Mouse (Mus musculus): ENCODE results near the gene Slc22a2.
"Not testable (repeated sequence)": the region's sequence is repeated elsewhere in the genome, so short reads cannot be mapped to it uniquely, and the experiment has no call there.

Gene Slc22a2

DNA sequence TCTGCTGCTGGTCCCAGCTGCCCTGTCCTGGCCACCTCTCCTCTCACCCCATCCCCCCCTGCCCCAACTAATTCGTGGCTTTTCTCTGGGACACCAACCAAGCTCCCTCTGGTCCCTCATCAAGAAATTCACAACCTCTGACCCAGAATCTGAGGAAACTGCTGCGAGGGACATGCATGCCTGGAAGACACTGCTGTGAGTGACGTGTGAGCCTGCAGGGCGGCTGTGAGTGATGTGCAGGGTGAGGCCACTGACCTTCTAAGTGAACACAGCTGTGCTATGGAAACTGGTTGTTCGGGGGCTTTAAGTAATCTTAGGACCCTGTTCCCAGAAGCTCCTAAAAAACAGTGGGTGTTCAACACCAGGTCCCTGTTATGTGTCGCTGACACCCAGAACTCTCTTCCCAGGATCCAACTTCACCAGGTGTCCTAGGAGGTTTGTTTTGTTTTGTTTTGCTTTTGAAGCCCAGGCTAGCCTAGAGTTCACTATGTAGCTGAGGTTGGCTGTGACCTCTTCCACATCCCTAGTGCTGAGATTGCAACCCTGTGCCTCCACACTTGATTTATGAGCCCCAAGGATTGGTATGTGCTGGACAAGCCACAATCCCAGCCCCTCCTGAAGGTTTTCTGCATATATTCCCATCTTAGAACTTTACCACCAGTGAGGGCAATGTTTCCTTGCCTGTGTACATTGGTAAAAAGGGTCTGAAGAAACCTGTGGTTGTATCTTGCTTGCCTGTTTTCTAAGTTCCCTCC is 47.2 kb downstream of the Slc22a2 start:
- in situ Hi-C loops (cut with MboI, MseI) = loop anchor here in 1 of 2 experiments (10.0 kb wide), 1 partner anchor 566 kb away; no protein-coding TSS in a partner anchor

DNA sequence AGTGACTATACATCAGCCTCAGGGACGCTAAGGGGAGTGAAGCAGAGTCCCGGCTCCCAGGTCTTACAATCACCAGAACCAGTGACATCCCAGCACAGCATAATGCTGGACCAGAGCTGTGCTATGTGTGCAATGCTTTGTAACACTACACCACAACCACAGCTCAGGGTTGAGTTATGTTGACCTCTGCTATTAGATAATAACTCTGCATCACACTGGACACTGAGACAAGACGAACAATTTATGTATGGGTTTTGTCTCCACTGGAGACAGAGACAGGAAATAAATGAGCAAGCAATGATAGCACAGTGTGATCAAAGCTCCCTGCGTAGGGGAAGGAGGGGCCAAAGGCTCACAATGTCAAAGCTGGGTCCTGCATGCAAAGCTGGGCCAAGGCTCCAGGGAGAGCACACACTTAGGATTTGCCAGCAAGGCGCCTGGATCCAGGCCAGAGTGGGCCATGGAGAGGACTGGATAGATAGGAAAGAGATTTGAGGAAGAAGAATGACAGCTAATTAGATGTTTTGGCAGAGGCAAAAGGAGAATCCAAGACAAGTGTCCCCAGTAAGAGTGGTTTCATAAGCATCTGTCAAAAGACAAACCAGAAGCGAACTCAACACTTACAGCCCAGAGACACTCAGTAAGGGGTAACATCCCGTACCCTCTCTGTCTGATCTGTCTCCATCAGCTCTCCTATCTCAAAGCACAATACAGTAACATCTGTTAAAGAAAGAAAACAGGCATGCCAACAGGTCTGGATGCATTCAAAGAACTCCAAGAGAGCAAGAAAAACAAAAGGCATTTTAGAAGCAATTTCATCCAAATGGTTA is 48.1 kb downstream of the Slc22a2 start:
- in situ Hi-C loops (cut with MboI, MseI) = loop anchor here in 1 of 2 experiments (10.0 kb wide), 1 partner anchor 567 kb away; no protein-coding TSS in a partner anchor

DNA sequence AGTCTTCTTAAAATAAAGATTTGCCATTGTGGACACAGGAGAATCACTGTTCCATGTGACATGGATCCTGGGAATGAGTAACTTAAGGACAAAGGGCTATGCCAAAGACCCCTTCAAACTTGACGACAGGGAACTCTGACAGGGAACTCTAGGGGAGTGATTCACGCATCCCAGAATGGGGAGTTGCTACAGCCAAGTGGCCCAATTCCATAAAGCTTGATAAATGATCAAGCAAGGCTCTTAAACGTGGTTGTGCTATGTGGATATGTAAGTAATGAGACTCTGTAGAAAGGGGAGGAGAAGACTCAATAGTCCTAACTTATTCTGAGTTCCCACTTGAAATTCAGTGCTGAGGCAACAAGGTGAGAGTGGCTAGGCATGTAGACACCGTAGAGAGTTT is 50.9 kb downstream of the Slc22a2 start:
- in situ Hi-C loops (cut with MboI, MseI) = loop anchor here in 1 of 2 experiments (10.0 kb wide), 1 partner anchor 570 kb away; no protein-coding TSS in a partner anchor

- in situ Hi-C loops (cut with MboI, MseI) = loop anchor here in 1 of 2 experiments (10.0 kb wide), 1 partner anchor 575 kb away; no protein-coding TSS in a partner anchor
Observed at GRCm38 (mm10) chr17:12639585-12639984, 55.7 kb downstream of the Slc22a2 start.

DNA sequence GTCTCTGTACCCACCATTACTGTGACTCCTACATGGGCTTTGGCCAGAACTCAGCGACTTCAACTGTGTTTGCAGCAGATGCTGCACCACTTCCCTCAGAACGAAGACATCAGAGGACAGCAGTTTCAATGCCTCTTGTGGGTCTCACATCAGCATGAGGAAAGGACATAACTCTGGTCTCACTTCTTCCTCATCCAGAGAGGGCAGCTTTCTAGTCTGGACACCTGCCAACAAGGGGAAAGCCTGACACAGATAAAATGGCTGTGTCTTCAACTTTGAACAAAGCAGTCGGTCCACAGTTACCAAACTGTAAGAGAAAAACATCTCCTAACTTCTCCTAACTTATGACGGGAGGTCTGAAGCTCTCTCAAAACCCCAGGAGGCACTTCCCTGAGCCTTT is 57.2 kb downstream of the Slc22a2 start:
- in situ Hi-C loops (cut with MboI, MseI) = no loop called here

GRCm38 (mm10) chr17:12645461-12645860 is 61.5 kb downstream of the Slc22a2 start:
- in situ Hi-C loops (cut with MboI, MseI) = no loop called here

DNA sequence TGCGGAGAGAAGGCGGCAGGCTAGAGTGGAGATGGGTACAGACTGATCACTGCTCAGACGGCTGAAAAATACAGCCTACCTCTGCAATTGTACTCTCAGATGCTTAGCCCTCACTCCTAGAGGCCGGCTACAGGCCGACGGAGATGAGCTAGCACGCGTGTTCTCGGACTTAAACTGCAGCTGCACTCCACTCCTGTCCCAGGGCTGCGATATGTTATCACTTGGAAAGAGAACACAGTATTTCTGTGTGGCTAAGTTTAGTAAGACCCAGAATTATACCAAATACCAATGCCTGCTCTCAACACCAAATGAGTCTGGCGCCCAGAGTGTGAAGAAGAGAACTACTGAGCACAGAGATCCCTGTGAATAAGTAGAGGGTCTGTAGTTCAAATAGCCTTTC is 68.7 kb downstream of the Slc22a2 start:
- in situ Hi-C loops (cut with MboI, MseI) = no loop called here

- in situ Hi-C loops (cut with MboI, MseI) = no loop called here
Observed at GRCm38 (mm10) chr17:12654061-12654460, 70.1 kb downstream of the Slc22a2 start.

GRCm38 (mm10) chr17:12655826-12656225 is 71.9 kb downstream of the Slc22a2 start:
- in situ Hi-C loops (cut with MboI, MseI) = loop anchor here in 1 of 2 experiments (5.0 kb wide), 1 partner anchor 119 kb away; no protein-coding TSS in a partner anchor

DNA sequence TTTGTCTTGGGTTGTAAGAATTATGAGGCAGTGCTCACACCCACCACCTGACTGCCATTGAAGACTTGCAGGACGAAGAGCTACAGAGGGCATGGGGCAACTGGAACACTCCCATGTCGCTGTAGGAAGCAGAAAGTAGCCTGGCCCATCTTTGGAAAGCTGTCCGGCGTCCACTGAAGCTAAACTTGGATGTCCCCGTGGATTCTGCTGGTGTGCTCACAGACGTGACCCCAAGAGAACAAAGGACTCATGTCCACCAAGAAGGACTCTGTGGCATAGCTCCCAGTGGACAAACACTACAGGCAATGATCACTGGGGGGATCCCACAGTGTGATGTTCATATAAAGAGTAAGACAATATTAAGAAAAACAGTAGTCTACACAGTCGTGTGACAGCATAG is 74.9 kb downstream of the Slc22a2 start:
- in situ Hi-C loops (cut with MboI, MseI) = loop anchor here in 1 of 2 experiments (5.0 kb wide), 1 partner anchor 121 kb away; no protein-coding TSS in a partner anchor

DNA sequence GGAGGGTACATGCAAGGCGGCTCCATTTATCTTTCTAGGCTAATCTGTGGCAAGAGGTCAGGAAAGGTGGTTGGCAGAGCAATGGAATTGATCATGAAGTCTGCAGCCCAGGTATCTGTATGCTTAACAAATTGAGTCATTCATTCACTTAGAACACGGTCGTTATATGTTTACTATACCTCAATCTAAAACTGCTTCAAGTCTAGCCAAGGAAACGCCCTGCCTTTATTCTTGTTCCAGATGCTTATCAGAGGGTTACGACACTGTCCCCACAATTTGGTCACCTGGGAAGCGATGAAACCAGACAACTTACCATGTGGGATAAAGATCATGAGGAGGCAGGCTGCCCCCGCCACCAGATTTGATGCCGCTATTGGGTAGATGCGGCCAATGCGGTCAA is 75.3 kb downstream of the Slc22a2 start:
- in situ Hi-C loops (cut with MboI, MseI) = loop anchor here in 1 of 2 experiments (5.0 kb wide), 1 partner anchor 122 kb away; no protein-coding TSS in a partner anchor

GRCm38 (mm10) chr17:12660572-12661260 is 76.8 kb downstream of the Slc22a2 start:
- in situ Hi-C loops (cut with MboI, MseI) = loop anchor here in 1 of 2 experiments (5.0 to 10.0 kb wide), 2 partner anchors 157 to 246 kb away; no protein-coding TSS in a partner anchor

- in situ Hi-C loops (cut with MboI, MseI) = loop anchor here in 1 of 2 experiments (5.0 to 10.0 kb wide), 2 partner anchors 153 to 249 kb away; no protein-coding TSS in a partner anchor
Observed at GRCm38 (mm10) chr17:12664156-12664555, 80.2 kb downstream of the Slc22a2 start.

GRCm38 (mm10) chr17:12668478-12669362 is 84.8 kb downstream of the Slc22a2 start:
- in situ Hi-C loops (cut with MboI, MseI) = loop anchor here in 1 of 2 experiments (10.0 kb wide), 1 partner anchor 254 kb away; no protein-coding TSS in a partner anchor

DNA sequence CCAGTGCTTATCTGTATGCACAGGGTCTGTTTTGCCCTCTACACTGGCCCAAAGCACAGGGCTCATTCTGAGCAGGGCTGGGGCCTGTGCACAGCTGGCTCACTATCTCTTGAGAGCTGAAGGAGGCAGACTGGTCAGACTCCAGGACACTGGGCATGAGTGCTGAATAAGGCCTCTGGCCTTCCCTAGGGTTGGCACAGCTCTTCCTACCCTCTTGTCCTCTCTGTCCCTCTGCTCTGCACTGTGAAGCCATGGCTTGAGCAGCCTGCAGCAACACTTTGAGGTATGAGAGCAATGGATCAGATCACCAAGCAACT is 85.4 kb downstream of the Slc22a2 start:
- in situ Hi-C loops (cut with MboI, MseI) = loop anchor here in 1 of 2 experiments (10.0 kb wide), 1 partner anchor 255 kb away; no protein-coding TSS in a partner anchor

- in situ Hi-C loops (cut with MboI, MseI) = no loop called here
Observed at GRCm38 (mm10) chr17:12671029-12671605, 87.2 kb downstream of the Slc22a2 start.

DNA sequence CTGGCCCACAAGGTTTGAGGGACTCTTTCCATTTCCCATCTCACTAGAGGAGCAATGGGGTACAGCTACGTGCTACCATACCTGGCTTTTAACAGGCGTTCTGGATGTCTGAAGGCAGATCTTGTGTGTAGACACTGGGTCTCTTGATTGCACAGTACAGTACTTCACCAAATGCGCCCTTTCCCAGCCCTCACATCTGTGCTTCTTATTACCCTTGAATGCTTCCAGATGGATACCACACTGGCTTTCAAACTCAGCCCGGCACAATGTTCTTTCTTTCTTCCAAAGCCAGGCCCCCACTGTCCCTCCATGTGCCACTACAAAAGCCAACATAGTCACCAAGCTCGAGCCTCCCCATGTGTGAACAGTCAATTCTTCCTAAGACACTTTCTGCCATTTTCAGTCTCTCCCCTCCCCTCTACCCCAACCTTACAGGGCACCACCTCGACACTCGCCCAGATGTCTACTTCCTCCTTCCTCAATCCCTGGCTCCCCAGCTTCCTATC is 88.4 kb downstream of the Slc22a2 start:
- in situ Hi-C loops (cut with MboI, MseI) = no loop called here

DNA sequence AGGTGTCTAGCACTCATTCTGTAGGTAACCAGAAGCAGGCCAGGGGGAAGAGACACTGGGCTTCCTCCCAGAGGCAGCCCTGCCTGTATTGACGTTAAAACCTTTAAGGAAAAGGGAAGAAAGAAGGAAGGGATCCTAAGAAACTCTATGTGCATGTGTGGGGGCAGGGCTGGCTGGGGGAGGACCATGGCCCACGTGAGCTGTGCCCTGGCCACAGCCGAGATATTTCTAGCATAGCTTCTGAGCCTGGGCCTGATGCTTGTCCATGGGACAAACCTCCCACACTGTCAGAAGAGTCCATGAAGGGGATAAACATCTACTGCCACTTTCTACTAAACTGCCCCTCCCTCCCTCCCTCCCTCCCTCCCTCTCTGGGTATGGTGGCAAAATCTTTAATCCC is 89.9 kb downstream of the Slc22a2 start:
- in situ Hi-C loops (cut with MboI, MseI) = no loop called here

- in situ Hi-C loops (cut with MboI, MseI) = not testable (repeated sequence)
Observed at GRCm38 (mm10) chr17:12674980-12675379, 91.0 kb downstream of the Slc22a2 start.

GRCm38 (mm10) chr17:12675646-12676045 is 91.7 kb downstream of the Slc22a2 start, which contains the start of gene Slc22a1:
Gene Slc22a1 (minus strand): TSS chr17:12675829.
- in situ Hi-C loops (cut with MboI, MseI) = no loop called here
